Mouse (Mus musculus): ENCODE results near the gene Olfr95.
"Not testable (repeated sequence)": the region's sequence is repeated elsewhere in the genome, so short reads cannot be mapped to it uniquely, and the experiment has no call there.

The Olfr95 gene

DNA sequence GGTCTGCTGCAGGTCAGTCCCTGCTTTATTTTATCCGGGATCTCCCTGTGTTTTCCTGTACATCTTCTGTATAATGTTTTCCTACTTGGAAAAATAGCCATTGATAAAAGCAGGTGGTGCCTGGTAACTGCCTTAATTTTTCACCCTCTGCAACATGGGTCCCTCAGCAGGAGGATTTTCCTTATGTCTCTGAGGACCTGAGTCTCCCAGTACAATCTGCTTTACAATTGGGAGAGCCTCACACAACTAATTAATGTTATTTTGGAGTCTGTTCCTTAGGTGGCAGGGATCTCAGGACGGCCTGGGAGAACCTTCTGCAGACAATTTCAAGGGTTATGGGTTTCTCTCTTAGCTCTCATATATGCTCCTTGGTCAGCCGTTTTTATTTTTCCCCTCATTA lies at the start of gene Olfr95:
TSS of gene Olfr95 (minus strand) at position 101 of the 400 bp plus-strand sequence.
- DNase-seq, result no peak

DNA sequence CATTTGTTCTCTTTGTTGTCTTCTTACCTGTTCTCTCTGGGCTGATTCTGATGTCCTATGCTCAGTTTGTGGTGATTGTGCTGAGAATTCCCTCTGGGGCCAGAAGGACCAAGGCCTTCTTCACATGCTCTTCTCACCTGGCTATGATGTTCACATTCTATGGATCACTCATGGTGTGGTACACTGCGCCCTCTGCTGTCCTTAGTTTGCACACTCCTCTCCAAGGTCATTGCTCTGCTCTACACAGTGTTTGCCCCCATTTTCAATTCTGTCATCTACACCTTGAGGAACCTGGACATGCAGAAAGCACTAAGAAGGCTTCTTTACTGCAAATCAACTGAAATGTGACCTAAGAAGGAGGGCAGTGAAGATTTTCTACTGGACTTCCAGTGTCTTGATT lies 37.6 kb upstream of the Olfr95 start:
- no peak for DNase-seq

DNA sequence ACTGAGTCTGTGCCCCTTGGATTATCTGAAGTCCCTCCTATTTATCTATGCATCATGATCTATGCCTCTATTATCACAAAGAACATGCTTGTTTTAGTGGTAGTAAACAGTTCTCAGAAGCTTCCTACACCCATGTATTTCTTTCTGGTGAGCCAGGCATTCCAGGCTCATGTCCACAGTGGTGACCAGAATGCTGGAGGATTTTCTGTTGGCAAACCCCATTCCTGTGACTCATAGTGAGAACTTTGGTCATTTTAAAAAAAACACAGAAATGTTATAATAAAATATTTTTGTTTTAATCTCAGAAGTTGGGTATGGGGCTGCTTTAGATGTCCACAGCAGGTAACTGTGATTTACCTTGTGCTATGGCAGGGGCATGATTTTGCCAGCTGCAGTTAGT lies 36.5 kb upstream of the Olfr95 start:
- no peak for DNase-seq

DNA sequence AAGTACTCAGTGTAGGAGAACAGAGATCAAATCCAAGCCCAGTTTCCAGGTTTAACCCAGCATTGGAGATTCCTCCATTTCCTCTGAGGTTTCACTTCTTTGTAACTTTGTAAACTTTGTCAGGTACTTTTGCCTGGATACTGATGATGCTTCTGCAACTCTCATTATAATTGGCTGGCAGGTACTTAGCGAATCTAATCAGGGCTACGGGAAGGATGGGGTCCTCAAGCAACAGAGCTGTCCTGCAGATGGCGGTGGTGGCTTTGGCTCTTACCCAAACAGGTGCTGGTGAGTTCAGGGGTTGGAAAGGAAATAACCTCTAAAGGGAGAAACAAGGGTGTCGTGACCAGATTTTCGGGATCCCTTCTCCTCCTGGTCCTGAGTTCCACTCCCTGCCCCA lies 33.8 kb upstream of the Olfr95 start:
- peak; percentile 7 for DNase-seq

DNA sequence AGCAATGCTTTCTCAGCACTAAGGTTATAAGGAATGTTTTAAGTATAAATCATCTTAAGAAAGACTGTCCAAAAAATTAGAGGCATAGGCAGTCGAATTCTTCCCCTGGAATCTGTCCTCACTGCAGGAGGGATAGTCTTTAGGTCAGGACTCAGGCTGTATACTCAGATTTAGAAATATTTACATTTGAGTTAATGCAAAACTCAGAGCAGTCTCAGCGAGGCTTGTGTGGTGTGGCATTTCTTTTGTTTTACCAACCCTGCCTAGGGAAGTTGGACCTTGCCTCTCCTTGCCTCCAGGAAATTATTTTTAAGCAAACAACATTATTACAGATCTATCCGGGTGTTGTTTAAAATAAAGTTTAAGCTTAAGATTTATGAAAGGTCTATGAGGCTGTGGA lies 29.3 kb upstream of the Olfr95 start:
- no peak for DNase-seq

DNA sequence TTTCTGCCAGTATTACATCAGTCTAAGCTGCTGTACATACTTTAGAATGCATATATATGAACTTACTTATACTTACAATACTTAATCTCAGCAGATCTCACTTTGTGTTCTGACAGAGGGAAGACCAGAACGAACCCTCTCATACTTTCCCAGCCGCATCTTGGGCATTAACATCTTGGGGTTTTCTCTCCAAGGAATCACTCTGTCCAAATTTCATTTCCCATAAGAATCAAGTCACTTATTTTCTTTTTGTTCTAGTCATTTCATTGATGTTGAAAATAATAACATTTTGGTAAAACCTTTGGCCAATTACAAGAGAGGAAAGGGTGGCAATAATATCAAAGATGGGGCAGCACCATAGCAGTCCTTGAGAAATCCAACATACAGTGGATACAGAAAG lies 24.3 kb upstream of the Olfr95 start, which contains the start of gene Olfr97:
TSS of gene Olfr97 (minus strand) at position 101 of the 400 bp plus-strand sequence.
- not testable (repeated sequence) for DNase-seq

DNA sequence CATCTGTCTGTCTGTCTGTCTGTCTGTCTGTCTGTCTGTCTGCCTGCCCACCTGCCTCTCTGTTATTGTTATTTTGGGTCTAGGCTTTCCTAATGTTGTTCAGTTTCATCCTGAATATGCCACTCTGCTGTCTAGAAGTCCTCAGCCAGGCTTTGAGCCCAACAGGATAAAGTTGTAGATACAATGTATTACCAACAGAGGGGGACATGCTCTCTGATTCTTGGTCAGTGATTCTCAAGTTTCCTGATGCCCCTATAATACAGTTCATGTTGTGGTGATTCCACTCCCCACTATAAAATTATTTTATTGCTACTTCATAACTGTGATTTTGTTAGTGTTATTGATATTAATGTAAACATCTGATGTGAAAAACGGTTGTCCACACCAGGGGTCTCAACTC lies 9.0 kb upstream of the Olfr95 start:
- DNase-seq, result no peak

DNA sequence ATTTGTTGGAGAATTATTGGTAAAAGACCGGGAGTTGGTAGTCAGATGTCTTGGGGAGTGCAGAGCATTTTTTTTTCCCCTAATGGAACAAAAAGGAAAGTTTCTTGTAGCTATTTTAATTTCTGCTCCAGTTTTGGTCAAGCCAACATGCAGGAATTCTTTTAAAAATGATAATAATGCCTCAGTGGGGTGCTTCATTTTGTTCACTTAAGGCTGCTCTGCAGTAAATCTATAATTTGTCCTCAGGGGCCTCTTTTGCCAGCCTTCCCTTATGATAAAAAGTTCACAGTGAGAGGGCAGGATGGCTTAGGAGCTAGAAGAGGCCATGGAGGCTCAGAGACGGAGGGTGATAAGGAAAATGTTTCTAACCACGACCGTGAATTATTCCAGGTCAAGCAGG lies 6.9 kb upstream of the Olfr95 start, which contains the start of gene Olfr96:
TSS of gene Olfr96 (plus strand) at position 301 of the 400 bp plus-strand sequence.
- DNase-seq, result no peak

DNA sequence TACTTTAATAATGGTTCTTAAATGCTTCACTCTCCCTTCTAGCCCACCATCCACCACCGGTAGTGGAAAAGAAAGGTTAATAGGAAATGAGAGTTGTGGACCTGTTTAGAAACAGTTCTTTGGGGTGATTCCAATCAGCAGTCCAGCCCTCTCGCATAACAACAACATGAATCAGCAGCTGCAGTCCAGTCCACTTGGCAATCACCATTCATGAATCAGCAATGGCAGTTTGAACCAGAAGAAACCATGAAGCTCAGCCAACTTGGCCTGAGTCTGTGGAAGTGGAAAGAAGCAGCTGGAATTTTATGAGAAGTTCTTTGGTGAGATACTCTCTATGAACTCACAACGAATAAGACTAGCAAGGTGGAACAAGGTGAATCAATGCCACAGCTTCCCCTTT lies 5.6 kb upstream of the Olfr95 start:
- no peak for DNase-seq

DNA sequence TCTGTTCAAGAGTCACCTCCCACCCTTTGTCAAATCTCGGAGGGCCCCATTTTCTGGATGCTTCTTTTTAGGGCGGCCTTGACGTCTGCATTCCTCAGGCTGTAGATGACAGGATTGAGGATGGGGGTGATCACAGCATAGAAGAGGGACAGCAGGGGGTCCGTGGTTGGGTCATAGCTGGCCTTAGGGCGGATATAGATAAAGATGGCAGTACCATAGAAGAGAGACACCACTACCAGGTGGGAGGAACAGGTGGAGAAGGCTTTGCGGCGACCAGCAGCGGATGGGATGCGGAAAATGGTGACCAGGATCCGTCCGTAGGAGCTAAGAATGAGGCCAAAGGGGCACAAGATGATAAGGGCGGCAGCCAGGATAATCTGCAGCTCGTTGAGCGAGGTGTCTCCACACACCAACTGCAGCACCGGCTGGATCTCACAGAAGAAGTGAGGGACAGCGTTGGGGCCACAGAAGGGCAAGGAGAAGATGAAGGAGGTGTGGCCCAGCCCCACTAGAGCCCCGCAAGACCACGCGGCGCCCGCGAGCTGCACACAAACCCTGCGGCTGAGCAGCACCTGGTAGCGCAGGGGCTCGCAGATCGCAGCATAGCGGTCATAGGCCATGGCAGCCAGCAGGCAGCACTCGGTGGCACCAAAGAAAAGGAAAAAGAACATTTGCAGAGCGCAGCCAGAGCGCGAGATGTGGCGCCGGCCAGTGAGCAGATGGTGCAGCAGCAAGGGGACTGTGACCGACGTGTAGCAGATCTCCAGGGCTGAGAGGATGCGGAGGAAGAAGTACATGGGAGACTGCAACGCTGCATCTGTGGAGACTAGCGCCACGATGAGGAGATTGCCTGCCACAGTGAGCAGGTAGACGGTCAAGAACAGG lies 1.8 kb downstream of the Olfr95 start:
- DNase-seq, result peak; percentile 11

DNA sequence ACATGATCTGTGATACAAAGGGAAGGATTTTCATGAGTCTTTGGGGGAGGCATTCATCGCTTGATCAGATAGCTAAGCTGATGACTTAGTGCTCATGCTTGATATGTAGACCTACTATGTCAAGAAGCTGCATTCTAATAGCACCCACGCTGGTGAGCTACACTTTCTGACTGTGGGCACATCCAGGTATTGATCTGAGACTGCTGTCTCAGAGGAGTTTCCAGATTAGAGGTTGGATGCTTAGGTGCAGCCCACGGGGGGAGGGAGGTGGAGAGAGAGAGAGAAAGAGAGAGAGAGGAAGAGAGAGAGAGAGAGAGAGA lies 9.0 kb downstream of the Olfr95 start:
- no peak for DNase-seq

DNA sequence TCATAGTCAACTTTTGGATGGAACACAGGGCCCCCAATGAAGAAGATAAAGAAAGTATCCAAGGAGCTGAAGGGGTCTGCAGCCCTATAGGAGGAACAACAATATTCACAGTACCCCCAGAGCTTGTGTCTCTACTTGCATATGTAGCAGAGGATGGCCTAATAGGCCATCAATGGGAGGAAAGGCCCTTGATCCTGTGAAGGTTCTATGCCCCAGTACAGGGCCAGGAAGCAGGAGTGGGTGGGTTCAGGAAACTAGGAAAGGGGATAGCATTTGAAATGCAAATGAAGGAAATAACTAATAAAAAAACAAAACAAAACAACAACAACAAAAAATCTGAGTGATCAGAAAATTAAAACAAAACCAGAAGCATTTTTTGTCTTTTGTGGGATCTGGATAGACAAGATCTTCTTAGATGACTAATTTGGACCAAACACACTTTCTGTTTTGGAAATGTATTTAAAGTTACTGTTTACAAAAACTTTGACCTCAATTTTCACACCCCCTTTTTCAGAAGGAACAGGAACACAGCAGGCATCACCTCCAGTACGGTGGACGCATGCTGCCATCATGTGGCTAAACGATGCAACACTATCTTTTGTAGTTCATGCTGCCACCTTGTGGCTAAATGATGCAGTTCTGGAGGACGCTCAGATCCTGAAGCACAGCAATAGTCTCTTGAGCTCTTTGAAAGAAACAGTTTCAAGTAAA lies 9.6 kb downstream of the Olfr95 start:
- DNase-seq, result peak; percentile 83

DNA sequence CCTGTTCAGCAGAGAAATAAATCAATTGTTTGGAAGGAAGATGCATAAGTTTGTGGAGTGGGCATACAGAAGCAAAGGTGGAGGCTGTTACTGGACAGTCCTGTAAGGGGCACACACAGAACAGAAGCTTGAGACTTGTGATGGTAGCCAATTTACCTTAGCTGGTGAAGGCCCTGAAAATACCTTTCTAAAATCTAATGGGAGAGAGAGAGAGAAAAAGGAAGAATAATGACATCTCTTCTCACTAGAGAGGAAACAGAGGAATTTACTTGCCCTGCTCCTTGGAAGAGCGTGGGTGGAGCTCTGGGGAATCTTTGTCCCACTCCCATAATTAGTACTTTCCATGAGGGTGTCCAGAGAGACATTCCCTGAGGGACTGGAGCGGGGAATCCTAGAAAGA lies 12.0 kb downstream of the Olfr95 start, which contains the start of gene Olfr94:
TSS of gene Olfr94 (minus strand) at position 101 of the 400 bp plus-strand sequence.
- DNase-seq, result no peak

DNA sequence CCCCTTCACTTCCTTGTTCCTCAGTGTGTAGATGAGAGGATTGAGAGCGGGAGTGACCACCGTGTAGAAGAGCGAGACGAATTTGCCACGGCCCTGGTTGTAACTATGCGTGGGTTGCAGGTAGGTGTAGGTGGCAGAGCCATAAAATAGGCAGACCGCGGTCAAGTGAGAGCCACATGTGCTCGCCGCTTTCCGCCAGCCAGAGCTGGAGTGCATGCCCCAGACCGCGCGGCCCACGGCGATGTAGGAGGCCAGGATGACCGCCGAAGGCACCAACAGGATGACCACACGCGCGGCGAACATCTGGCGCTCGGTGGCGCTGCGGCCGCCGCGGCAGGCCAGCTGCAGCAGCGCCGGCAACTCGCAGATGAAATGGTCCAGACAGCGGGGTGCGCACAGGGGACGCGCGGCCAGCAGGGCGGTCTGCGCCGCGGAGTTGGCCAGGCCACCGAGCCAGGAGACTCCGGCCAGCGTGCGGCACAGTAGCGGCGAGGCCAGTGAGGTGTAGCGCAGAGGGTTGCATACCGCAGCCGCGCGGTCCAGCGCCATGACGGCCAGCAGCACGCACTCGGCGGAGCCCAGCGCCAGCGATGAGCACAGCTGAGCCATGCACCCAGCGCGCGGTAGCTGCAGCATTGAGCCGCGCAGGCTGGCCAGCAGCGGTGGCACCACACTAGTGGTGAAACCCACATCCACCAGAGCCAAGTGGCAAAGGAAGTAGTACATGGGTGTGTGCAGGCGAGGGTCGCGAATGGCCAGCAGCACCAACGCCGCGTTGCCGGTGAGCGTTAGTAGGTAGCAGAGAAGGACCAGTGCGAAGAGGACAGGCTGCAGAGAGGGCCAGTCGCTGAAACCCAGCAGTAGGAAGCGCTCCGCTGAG lies 15.8 kb downstream of the Olfr95 start:
- DNase-seq, result peak; percentile 50

DNA sequence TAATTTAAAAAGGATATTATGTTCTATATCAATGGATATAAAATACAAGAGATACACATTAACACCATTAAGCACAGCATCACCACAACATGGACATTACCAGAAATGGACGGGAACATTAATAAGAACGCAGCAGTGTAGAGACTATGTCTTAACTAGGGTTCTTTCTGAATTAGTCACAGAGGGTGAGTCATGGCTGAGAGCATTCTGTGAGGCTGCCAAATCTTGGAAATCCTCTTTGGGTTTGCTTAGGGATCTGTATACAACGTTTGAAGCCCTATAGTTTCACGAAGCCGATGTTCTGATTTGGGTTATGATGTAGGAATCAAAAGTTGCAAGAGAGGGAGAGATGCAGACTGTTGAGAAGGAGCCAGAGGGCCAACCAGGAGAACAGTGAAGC lies 18.1 kb downstream of the Olfr95 start:
- DNase-seq, result no peak

DNA sequence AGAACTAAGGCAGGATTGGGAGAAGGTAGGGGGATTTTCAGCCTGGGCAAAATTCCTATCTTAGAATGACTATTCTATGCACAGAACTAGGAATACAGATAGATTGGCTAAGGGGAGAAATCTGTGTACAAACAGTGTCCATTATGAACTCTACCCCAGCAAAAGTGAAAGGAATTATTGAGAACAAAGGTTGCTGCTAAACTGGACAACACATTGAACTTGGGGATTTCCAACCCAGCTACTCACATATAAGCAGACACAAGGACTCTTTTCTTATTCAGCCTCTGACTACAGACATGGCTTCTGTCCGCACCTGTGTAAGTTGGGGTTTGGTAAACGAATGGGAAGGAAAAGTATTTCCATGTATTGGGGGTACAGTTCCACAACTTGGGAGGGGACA lies 19.3 kb downstream of the Olfr95 start, which contains the start of gene Ubd:
TSS of gene Ubd (plus strand) at position 237 of the 400 bp plus-strand sequence.
- DNase-seq, result no peak

DNA sequence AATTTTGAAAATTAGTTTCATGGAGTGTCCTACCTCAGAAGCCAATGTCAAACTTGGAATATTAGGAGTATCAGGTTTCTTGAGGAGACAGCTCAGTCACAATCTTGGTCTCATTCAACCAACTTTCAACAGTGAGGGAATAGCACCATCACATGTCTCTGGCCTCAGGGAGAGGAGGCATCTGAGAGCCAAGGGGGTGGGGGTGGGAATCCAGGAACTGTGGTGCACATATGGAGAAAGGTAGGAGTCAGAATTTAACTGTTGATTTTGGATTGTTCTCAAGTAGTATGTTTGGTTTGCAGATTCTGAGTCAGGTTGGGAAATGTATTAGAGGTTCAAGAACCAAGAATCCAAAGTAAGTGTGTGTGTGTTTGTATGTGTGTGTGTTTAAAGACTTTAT lies 19.9 kb downstream of the Olfr95 start:
- no peak for DNase-seq

DNA sequence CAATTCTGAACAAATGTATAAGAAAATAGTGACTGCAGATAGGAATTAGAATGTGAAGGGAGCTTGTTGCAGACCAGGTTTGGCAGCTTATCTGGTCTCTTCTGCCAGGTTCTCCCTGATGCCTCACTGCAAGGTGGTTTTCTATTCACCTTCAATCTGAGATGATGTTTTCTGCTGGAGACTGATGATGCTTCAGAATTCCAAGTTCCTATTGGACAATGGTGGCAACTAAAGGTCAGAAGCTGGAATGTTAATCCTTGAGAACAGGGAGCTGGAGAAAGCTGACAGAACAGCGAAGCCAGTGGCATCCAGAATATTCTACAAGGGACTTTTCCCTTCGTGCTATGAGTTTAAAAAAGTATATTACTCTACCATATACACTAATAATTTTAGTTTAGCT lies 22.2 kb downstream of the Olfr95 start:
- no peak for DNase-seq

DNA sequence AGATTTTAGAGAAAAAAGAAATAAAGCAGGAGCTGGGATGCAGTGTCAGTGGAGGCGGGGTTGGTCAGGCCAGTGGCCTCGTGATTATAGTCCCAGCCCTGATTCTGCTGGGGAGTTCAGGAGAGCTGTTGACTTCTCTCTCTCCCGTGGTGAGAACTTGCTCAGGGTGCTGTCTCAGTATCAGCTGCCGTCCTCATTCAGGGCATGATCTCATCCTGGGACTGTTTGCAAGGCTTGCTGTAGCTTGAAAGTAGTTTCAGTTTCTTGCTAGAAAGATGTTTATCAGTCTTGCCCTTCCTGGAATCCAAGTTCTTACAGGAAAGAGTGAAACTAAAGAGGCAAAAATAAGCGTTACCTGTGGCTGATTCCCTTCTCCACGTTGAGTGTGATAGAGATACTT lies 27.4 kb downstream of the Olfr95 start:
- no peak for DNase-seq

DNA sequence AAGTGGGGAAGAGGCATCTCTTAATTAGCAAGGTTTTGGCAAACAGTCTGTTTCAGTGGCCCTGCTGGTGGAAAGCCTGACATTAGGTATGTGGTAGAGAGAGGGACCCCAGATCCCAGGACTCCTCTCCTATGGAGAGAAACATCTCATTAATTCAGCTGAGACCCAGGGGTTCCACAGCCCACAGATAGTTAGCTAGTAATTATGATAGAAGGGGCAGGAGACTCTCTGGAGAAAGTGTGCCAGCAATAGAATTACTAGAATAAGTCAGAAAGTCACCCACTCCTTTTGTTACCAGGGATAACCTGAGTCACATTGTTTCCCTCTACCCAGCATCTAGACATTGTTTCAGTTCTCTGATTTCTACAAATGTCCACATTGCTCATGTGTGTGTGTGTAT lies 51.5 kb downstream of the Olfr95 start, which contains the start of gene Olfr93:
TSS of gene Olfr93 (minus strand) at position 101 of the 400 bp plus-strand sequence.
- DNase-seq, result no peak
